Mouse (Mus musculus): ENCODE data around the gene Plpp6. TPM values are rescaled to one million over a fixed set of nuclear protein-coding genes. Genes with fewer than 3 reads are reported as not detected.

The Plpp6 gene
- polyA plus RNA-seq (2015; fragmentation: Nextera tagmentation; extraction: Ambion mirVana), result 11.7 and 13.6 TPM in 2 replicates

DNA sequence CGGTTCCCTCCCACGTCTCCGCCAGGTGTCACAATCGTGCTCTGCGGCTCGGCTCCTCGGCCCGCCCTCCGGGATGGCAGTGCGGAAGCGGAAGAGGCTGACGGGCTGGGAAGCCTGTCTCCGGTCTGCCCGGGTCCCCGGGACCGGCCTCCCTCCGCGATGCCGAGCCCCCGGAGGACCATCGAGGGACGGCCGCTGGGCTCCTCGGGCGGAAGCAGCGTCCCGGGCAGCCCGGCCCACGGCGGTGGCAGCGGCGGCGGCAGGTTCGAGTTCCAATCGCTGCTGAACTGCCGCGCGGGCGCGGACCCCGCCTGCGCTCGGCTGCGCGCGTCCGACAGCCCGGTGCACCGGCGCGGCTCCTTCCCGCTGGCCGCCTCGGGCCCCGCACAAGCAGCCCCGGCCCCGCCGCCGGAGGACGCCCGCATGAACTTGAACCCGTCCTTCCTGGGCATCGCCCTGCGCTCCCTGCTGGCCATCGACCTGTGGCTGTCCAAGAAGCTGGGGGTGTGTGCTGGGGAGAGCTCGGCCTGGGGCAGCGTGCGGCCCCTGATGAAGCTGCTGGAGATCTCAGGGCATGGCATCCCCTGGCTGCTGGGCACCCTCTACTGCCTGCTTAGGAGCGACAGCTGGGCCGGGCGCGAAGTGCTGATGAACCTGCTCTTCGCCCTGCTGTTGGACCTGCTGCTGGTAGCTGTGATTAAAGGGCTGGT, at the start of gene Plpp6:
Plpp6 (plus strand) TSS at position 112 of the 710 bp plus-strand sequence.
- Histone ChIP-seq H3K4me1 (ENCODE audit: control insufficient read depth, insufficient read depth, low read depth, low read length) (peaks cover 9% of the 10 kb centered on the region), H3K4me3 (ENCODE audit: low read length) (peak within 1 kb of the TSS; percentile 87), H3K9ac (ENCODE audit: low read depth, low read length) (peak within 1 kb of the TSS; percentile 95), H3K27me3 (replicated peaks; ENCODE audit: control insufficient read depth, insufficient read depth, low read length) (no peaks in the 10 kb centered on the region), H3K9me3 (ENCODE audit: control insufficient read depth, low read length) (no peaks in the 10 kb centered on the region), H3K36me3 (ENCODE audit: control insufficient read depth, insufficient read depth, low read length) (no peaks in the 10 kb centered on the region), H3K27ac (ENCODE audit: low read depth, low read length) (peak within 1 kb of the TSS; percentile 87), H3K4me2 (ENCODE audit: low read length) (peak within 1 kb of the TSS; percentile 93)
- peak; percentile 94 for ATAC-seq
- under 1% methylated on average over 53 of the region's 73 CpGs for WGBS

DNA sequence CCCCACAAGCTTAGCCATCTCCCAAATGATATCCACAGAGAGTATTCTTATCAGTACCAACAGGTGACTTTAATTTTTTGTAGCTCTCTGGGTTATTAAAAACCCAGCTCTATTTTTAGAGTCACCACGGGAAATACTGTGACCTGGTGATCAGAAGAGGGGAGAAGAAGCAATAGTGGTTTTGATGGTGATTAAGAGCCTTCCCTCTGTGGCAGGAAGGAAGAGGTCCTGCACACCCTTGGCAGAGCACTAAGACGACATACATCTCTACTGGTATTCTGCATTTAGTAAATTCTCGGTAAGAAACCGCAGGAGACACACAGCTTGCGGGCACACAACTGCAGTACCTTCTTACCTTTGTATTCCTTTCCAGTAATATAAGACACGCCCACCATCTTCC, 49.2 kb upstream of the Plpp6 start:
- Histone ChIP-seq H3K9ac (ENCODE audit: low read depth, low read length) (no peak overlapping the region), H3K27me3 (replicated peaks; ENCODE audit: control insufficient read depth, insufficient read depth, low read length) (no peaks in the 10 kb centered on the region), H3K4me2 (ENCODE audit: low read length) (no peak overlapping the region), H3K4me3 (ENCODE audit: low read length) (no peak overlapping the region), H3K27ac (ENCODE audit: low read depth, low read length) (no peak overlapping the region), H3K36me3 (ENCODE audit: control insufficient read depth, insufficient read depth, low read length) (peaks cover 7% of the 10 kb centered on the region), H3K4me1 (ENCODE audit: control insufficient read depth, insufficient read depth, low read depth, low read length) (no peaks in the 10 kb centered on the region), H3K9me3 (ENCODE audit: control insufficient read depth, low read length) (no peaks in the 10 kb centered on the region)
- WGBS, result 82% methylated on average over 6 of the region's 6 CpGs
- no peak for ATAC-seq

DNA sequence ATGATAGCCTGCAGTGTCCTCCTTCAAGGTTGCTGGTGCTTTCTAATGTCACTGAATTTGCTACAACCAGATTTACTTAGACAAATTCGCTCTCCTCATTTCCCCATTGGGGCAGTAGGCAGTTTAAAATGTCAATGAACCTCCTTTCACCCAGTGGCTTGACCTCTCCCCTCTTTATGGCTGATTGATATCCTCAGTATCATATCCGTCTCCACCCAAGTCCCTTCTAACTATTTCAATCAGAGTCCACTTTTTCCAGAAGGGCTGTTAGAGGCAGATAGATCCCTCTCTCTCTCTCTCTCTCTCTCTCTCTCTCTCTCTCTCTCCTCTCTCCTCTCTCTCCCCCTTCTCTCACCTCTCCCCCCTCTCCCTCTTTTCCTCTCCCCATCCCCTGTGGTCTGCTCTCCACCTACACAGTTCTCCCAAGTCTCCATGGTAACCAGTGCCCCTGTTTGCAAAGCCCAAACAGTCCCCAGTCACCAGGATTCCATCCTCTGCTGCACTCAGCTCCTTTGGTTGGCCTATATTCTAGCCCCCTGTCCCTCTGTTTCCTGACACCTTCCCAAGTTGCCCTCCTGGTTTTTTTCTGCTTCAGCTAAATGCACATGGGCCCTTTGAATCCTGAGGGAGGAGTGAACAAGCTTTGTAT, 48.0 kb upstream of the Plpp6 start:
- Histone ChIP-seq H3K9ac (ENCODE audit: low read depth, low read length) (no peak overlapping the region), H3K27ac (ENCODE audit: low read depth, low read length) (no peak overlapping the region), H3K4me1 (ENCODE audit: control insufficient read depth, insufficient read depth, low read depth, low read length) (no peaks in the 10 kb centered on the region), H3K9me3 (ENCODE audit: control insufficient read depth, low read length) (no peaks in the 10 kb centered on the region), H3K4me2 (ENCODE audit: low read length) (no peak overlapping the region), H3K27me3 (replicated peaks; ENCODE audit: control insufficient read depth, insufficient read depth, low read length) (no peaks in the 10 kb centered on the region), H3K36me3 (ENCODE audit: control insufficient read depth, insufficient read depth, low read length) (peaks cover 7% of the 10 kb centered on the region), H3K4me3 (ENCODE audit: low read length) (no peak overlapping the region)
- ATAC-seq, result peak; percentile 67; the same call in 1 of the 2 replicates
- 61% methylated on average over 2 of the region's 2 CpGs for WGBS

DNA sequence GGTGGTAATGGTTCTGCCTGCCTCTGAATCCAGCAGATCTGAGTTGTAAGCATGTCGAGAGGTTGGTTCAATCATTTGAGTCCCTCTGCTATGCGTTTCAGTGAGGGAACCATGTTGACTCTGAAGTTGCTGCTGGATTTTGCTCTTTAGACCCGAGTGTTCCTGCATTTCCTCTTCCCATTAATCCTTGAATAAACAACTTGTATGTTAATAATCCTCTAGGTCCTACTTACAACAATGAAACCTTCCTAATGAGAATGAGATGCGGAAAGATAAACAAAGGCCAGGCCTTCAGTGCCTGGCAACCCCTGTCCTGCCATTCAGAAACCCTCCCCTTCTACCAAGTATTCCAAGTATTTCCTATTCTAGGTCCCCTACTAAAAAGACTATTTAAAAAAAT, 47.3 kb upstream of the Plpp6 start:
- Histone ChIP-seq H3K4me2 (ENCODE audit: low read length) (no peak overlapping the region), H3K27me3 (replicated peaks; ENCODE audit: control insufficient read depth, insufficient read depth, low read length) (no peaks in the 10 kb centered on the region), H3K4me1 (ENCODE audit: control insufficient read depth, insufficient read depth, low read depth, low read length) (no peaks in the 10 kb centered on the region), H3K36me3 (ENCODE audit: control insufficient read depth, insufficient read depth, low read length) (peaks cover 7% of the 10 kb centered on the region), H3K27ac (ENCODE audit: low read depth, low read length) (no peak overlapping the region), H3K4me3 (ENCODE audit: low read length) (no peak overlapping the region), H3K9ac (ENCODE audit: low read depth, low read length) (no peak overlapping the region), H3K9me3 (ENCODE audit: control insufficient read depth, low read length) (no peaks in the 10 kb centered on the region)
- 64% methylated on average over 4 of the region's 4 CpGs for WGBS
- ATAC-seq, result no peak

DNA sequence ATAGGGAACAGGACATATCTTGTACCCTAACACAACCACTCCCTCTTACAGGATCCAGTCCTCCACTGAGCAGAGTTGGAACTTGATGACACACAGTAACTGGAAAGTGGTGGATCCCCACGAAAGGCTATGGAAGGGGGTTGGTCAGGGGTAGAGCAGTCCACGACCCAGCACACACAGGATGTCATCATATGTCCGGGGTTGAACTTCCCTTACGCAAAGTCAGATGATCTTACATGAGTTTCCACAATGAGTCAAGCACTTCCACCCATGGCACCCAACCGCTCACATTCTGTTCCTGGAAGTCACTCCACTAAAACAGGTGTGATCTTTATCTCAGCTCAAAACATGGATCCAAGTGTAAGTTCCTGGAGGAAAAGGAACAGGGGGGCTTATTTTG, 45.9 kb upstream of the Plpp6 start:
- no peak for ATAC-seq
- Histone ChIP-seq H3K9ac (ENCODE audit: low read depth, low read length) (no peak overlapping the region), H3K4me1 (ENCODE audit: control insufficient read depth, insufficient read depth, low read depth, low read length) (no peaks in the 10 kb centered on the region), H3K9me3 (ENCODE audit: control insufficient read depth, low read length) (no peaks in the 10 kb centered on the region), H3K27ac (ENCODE audit: low read depth, low read length) (no peak overlapping the region), H3K4me3 (ENCODE audit: low read length) (no peak overlapping the region), H3K27me3 (replicated peaks; ENCODE audit: control insufficient read depth, insufficient read depth, low read length) (no peaks in the 10 kb centered on the region), H3K4me2 (ENCODE audit: low read length) (no peak overlapping the region), H3K36me3 (ENCODE audit: control insufficient read depth, insufficient read depth, low read length) (peaks cover 5% of the 10 kb centered on the region)
- 92% methylated on average over 5 of the region's 5 CpGs for WGBS

DNA sequence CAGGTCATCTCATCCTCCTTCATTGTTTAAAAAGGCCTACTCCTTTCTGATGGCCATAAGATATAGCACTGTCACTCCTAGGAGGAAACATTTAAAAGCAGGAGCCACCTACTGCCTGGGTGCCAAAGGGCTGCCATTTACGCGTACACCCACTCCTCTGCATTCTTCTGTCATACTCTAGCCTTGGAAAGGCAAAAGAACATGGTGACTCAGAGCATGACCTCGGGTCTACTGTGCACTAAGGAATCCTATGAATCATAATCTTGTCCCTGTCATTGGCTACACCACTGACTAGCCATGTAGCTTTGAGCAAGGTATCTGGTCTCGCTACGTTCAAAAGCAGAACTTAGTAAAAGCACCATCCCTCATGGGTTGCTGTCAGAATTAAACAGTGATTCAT, 37.4 kb upstream of the Plpp6 start:
- no peak for ATAC-seq
- no peaks in the 10 kb centered on the region for H3K27me3 ChIP-seq (replicated peaks; ENCODE audit: control insufficient read depth, insufficient read depth, low read length)
- H3K9ac ChIP-seq (ENCODE audit: low read depth, low read length), result no peak overlapping the region
- no peaks in the 10 kb centered on the region for H3K36me3 ChIP-seq (ENCODE audit: control insufficient read depth, insufficient read depth, low read length)
- H3K4me3 ChIP-seq (ENCODE audit: low read length), result no peak overlapping the region
- H3K4me2 ChIP-seq (ENCODE audit: low read length), result no peak overlapping the region
- no peaks in the 10 kb centered on the region for H3K9me3 ChIP-seq (ENCODE audit: control insufficient read depth, low read length)
- 91% methylated on average over 5 of the region's 5 CpGs for WGBS
- no peaks in the 10 kb centered on the region for H3K4me1 ChIP-seq (ENCODE audit: control insufficient read depth, insufficient read depth, low read depth, low read length)
- H3K27ac ChIP-seq (ENCODE audit: low read depth, low read length), result no peak overlapping the region

DNA sequence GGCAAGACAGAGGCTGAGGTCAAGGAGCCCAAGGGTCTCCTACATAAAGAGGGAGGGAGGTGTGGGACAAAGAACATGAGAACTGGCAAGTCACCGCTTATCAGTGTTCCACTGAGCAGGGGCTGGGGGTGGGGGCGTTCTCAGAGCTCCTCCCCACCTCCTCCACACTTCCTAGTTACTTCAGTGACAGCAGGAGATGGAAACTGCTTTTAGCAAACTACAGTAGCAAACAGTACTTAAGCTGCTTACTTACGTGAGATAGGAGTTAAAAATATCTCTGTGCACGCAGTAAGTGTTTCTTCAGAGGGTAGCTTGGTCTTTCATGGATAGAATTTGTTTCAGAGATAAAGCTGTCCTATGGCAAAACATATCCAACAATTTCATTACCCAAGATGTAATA, 36.4 kb upstream of the Plpp6 start:
- no peaks in the 10 kb centered on the region for H3K27me3 ChIP-seq (replicated peaks; ENCODE audit: control insufficient read depth, insufficient read depth, low read length)
- 78% methylated on average over 4 of the region's 4 CpGs for WGBS
- no peak for ATAC-seq

DNA sequence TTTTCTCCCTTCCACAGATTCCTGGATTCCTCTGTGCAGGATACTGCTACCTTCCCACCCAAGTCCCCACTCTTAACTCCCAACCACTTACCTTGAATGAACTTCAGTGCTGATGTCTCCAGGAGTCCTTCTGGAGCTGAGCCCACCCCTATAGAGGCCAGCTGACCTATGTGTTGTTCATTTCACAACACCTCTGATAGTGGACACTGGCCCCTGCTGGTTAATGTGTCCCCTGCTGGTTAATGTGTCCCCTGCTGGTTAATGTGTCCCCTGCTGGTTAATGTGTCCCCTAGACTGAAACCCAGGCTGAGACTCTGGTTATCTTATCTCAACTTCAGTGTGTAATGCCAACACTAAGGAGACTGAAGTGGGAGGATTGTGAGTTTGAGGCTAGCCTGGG, 34.7 kb upstream of the Plpp6 start:
- H3K27ac ChIP-seq (ENCODE audit: low read depth, low read length), result no peak overlapping the region
- H3K4me3 ChIP-seq (ENCODE audit: low read length), result no peak overlapping the region
- no peak overlapping the region for H3K4me2 ChIP-seq (ENCODE audit: low read length)
- no peaks in the 10 kb centered on the region for H3K36me3 ChIP-seq (ENCODE audit: control insufficient read depth, insufficient read depth, low read length)
- no peak overlapping the region for H3K9ac ChIP-seq (ENCODE audit: low read depth, low read length)
- H3K4me1 ChIP-seq (ENCODE audit: control insufficient read depth, insufficient read depth, low read depth, low read length), result no peaks in the 10 kb centered on the region
- no peak for ATAC-seq
- no peaks in the 10 kb centered on the region for H3K9me3 ChIP-seq (ENCODE audit: control insufficient read depth, low read length)
- H3K27me3 ChIP-seq (replicated peaks; ENCODE audit: control insufficient read depth, insufficient read depth, low read length), result no peaks in the 10 kb centered on the region

More for the DNA sequence above, 36.4 kb upstream of the Plpp6 start:
- Histone ChIP-seq H3K9me3 (ENCODE audit: control insufficient read depth, low read length) (no peaks in the 10 kb centered on the region), H3K27ac (ENCODE audit: low read depth, low read length) (no peak overlapping the region), H3K4me3 (ENCODE audit: low read length) (no peak overlapping the region), H3K36me3 (ENCODE audit: control insufficient read depth, insufficient read depth, low read length) (no peaks in the 10 kb centered on the region), H3K4me2 (ENCODE audit: low read length) (no peak overlapping the region), H3K9ac (ENCODE audit: low read depth, low read length) (no peak overlapping the region), H3K4me1 (ENCODE audit: control insufficient read depth, insufficient read depth, low read depth, low read length) (no peaks in the 10 kb centered on the region)

DNA sequence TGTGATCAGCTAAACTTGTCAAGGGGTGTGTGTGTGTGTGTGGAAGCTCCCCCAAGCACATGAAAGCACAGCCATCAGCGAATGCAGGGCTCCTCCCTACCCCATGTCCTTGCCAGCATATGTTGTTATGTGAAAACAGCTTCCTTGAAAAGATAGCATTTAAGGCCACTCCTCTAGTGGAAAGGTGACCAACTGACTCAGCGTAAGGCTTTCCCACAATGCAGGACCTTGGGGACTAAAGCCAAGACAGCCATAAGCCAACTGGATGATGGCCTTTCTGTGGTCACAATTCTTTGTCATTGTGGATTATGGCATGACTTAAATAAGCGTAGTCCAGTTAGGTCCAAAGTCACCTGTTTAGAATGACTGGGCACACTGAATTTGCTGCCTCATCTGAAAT, 28.9 kb upstream of the Plpp6 start:
- Histone ChIP-seq H3K36me3 (ENCODE audit: control insufficient read depth, insufficient read depth, low read length) (no peaks in the 10 kb centered on the region), H3K27me3 (replicated peaks; ENCODE audit: control insufficient read depth, insufficient read depth, low read length) (no peaks in the 10 kb centered on the region), H3K4me3 (ENCODE audit: low read length) (no peak overlapping the region), H3K9ac (ENCODE audit: low read depth, low read length) (no peak overlapping the region), H3K27ac (ENCODE audit: low read depth, low read length) (no peak overlapping the region), H3K4me1 (ENCODE audit: control insufficient read depth, insufficient read depth, low read depth, low read length) (no peaks in the 10 kb centered on the region), H3K9me3 (ENCODE audit: control insufficient read depth, low read length) (no peaks in the 10 kb centered on the region), H3K4me2 (ENCODE audit: low read length) (no peak overlapping the region)
- 82% methylated on average over 3 of the region's 3 CpGs for WGBS
- ATAC-seq, result no peak
